Mouse (Mus musculus) spleen, adult 10 weeks (tissue): ENCODE measurements around the gene Esp24. TPM values are rescaled to one million over a fixed set of nuclear protein-coding genes. Genes with fewer than 3 reads are reported as not detected.

ENCODE experiments used
- polyA plus RNA-seq: library from polyadenylated mRNA; stranded (reverse); fragments of 350-450 nt; fragmentation: Illumina TruSeq; extraction: RNeasy Lipid Tissue Mini Kit (QIAGEN cat#74804); gene quantifications from one replicate; pipeline ENCODE4 v1.2.3, GENCODE M21; 2015; ENCODE audit warnings: low replicate concordance; ENCODE audit not compliant: insufficient read depth

The Esp24 gene
- not detected for polyA plus RNA-seq

GRCm38 (mm10) chr17:39036395-39036794 lies at the start of gene Esp24:
Gene Esp24, plus strand, starts transcription at chr17:39036695.

GRCm38 (mm10) chr17:39043241-39043640 lies 6.7 kb downstream of the Esp24 start, which contains the start of gene Gm21903:
Gene Gm21903, minus strand, starts transcription at chr17:39043341.

GRCm38 (mm10) chr17:39076937-39077336 lies 40.4 kb downstream of the Esp24 start, which contains the start of gene Esp23:
Gene Esp23, minus strand, starts transcription at chr17:39077037.

Other genes with a start within 250 kb of the Esp24 start
- gene Gm21903, start 6.6 kb downstream of the Esp24 start, polyA plus RNA-seq = not detected
- not detected for gene Esp23, start 40.3 kb downstream of the Esp24 start, polyA plus RNA-seq
- not detected for gene Esp22, start 58.6 kb downstream of the Esp24 start, polyA plus RNA-seq